Mouse (Mus musculus) heart, postnatal 0 days (tissue): ENCODE measurements around the gene Rnf19b. TPM values are rescaled to one million over a fixed set of nuclear protein-coding genes. Genes with fewer than 3 reads are reported as not detected.

Experiments
- ATAC-seq: fragments of 200-750 bp; cut with Nextera tagmentation; 2 replicates; pipeline ENCODE4 v1.8.0; 2017; ENCODE audit warnings: low read depth, moderate number of reproducible peaks, moderate library complexity; ENCODE audit not compliant: insufficient read depth
- DNase-seq: peaks from one replicate; pipeline ENCODE4 v3.0.0-alpha.2; 2016; ENCODE audit warnings: low spot score
- H3K27ac ChIP-seq: fragments of 300-500 bp; sonication (generic); 2 replicates; pipeline ENCODE4 v1.5.1; 2014; ENCODE audit warnings: low read depth, mild to moderate bottlenecking
- H3K27me3 ChIP-seq: fragments of 300-500 bp; sonication (generic); 2 replicates; pipeline ENCODE4 v1.6.1; 2014; ENCODE audit warnings: low read length, mixed read lengths; ENCODE audit not compliant: control insufficient read depth, insufficient read depth
- H3K36me3 ChIP-seq: fragments of 300-500 bp; sonication (generic); replicated peaks from 2 replicates; pipeline ENCODE4 v1.6.1; 2014; ENCODE audit warnings: low read length, mixed read lengths; ENCODE audit not compliant: control insufficient read depth, insufficient read depth
- H3K4me1 ChIP-seq: fragments of 300-500 bp; sonication (generic); 2 replicates; pipeline ENCODE4 v1.6.1; 2014; ENCODE audit warnings: antibody characterized with exemption; ENCODE audit not compliant: control insufficient read depth, insufficient read depth
- H3K4me2 ChIP-seq: fragments of 300-500 bp; sonication (generic); 2 replicates; pipeline ENCODE4 v1.6.1; 2014; ENCODE audit warnings: low read depth, mild to moderate bottlenecking, low read length, moderate library complexity
- H3K4me3 ChIP-seq: fragments of 300-500 bp; sonication (generic); 2 replicates; pipeline ENCODE4 v1.5.1; 2014; ENCODE audit warnings: low read depth, low read length
- H3K9ac ChIP-seq: fragments of 300-500 bp; sonication (generic); replicated peaks from 2 replicates; pipeline ENCODE4 v1.6.1; 2014; ENCODE audit warnings: low read depth, low read length, mixed read lengths
- H3K9me3 ChIP-seq: fragments of 300-500 bp; sonication (generic); replicated peaks from 2 replicates; pipeline ENCODE4 v1.6.1; 2016; ENCODE audit warnings: low read length; ENCODE audit not compliant: control insufficient read depth
- CTCF ChIP-seq: IDR thresholded peaks from 2 replicates; pipeline ENCODE4 v1.5.1; 2016; ENCODE audit warnings: antibody characterized with exemption, control low read depth, low read depth
- EP300 ChIP-seq: IDR thresholded peaks from 2 replicates; pipeline ENCODE4 v1.6.1; 2016; ENCODE audit warnings: antibody characterized with exemption, low read depth
- WGBS: fragments of 180-500 bp; shearing (Covaris S2); extraction: QIAGEN DNeasy Blood & Tissue Kit; methylation state at CpG from one replicate; pipeline ENCODE4 v1.1.7; 2014; 5-methylcytosine and 5-hydroxymethylcytosine counted together
- polyA plus RNA-seq: library from polyadenylated mRNA; unstranded; fragments of >200 nt; fragmentation: Nextera tagmentation; extraction: Ambion mirVana; gene quantifications from 2 replicates; pipeline ENCODE4 v1.2.1, GENCODE M21; 2015
- total RNA-seq: library from RNA; depleted of rRNA; stranded (reverse); fragments of >200 nt; gene quantifications from 2 replicates; pipeline ENCODE4 v1.2.3, GENCODE M21; 2014; ENCODE audit warnings: low replicate concordance; rRNA removed

Rnf19b gene
- total and polyA plus RNA-seq, 2 experiments from 2014 or later, result 7.2 to 46.0 TPM

GRCm38 (mm10) chr4:129130149-129130548 is 72.1 kb downstream of the Rnf19b start:
- Histone ChIP-seq H3K27me3 (peaks cover 25% of the 10 kb centered on the region), H3K36me3 (no peaks in the 10 kb centered on the region), H3K4me3 (no peak overlapping the region), H3K4me2 (no peak overlapping the region), H3K4me1 (0 out of 2 replicates have a peak, but pooled peaks cover 3% of the 10 kb centered on the region), H3K9ac (no peak overlapping the region), H3K27ac (no peak overlapping the region), H3K9me3 (no peaks in the 10 kb centered on the region)
- DNase-seq (no peak), ATAC-seq (no peak)
- 3% methylated on average over 8 of the region's 8 CpGs for WGBS
- TF ChIP-seq CTCF (peak; percentile 58), EP300 (no peak)

- TF ChIP-seq EP300 (no peak), CTCF (no peak)
- WGBS, result 5% methylated on average over 16 of the region's 17 CpGs
- 0 out of 2 replicates have a peak, but pooled peaks cover 3% of the 10 kb centered on the region for H3K4me1 ChIP-seq
- no peaks in the 10 kb centered on the region for H3K9me3 ChIP-seq
- peak overlapping the region; percentile 11; the same call in 1 of the 2 replicates for H3K4me3 ChIP-seq
- H3K27ac ChIP-seq, result no peak overlapping the region
- peak overlapping the region; percentile 28; the same call in 1 of the 2 replicates for H3K4me2 ChIP-seq
- peaks cover 18% of the 10 kb centered on the region for H3K27me3 ChIP-seq
- no peak overlapping the region for H3K9ac ChIP-seq
- no peak for ATAC-seq
- no peak for DNase-seq
- H3K36me3 ChIP-seq, result no peaks in the 10 kb centered on the region
These were observed 72.8 kb downstream of the Rnf19b start for GRCm38 (mm10) chr4:129130755-129131303.

DNA sequence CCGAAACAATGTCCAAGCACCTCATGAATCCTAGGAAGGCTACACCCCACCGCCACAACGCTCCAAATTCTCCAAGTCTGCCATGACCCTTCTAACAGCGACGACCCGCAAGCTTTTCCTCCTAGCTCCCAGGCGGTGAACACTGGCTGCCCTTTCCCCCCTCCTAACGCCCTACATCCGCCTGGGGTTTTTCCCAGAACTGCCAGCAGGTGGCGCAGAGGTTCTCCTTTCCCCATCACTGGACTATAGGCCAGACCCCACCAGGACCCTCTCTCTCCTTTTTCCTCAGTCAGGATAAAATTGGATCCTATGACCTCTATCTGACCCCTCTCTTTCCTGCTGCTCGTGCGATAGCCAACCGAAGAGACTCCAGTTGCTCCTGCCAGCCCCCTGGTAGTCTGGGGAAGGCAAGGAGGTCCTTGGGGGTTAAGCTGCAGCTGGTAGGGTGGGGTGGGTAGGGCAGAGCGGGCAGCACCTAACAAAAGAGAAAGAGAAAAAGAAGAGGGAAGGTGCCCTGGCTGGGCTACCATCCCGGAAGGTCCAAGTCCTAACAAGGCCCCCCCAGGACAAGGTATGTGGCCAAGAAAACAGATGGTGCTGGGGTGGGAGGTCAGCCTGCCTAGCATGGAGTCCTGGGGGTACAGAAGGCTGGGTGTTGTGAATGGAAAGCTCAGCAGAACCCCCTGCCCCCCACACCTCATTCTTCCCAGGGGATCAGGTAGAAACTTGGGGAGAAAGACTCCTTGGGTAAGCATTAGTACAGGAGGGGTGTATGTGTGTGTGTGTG is 76.9 kb downstream of the Rnf19b start:
- ATAC-seq, result 0 out of 2 replicates have a peak, but pooled peaks have one; percentile 34
- H3K4me3 ChIP-seq, result 0 out of 2 replicates have a peak overlapping the region, but pooled peaks have one; percentile 11
- H3K9ac ChIP-seq, result no peak overlapping the region
- no peaks in the 10 kb centered on the region for H3K9me3 ChIP-seq
- DNase-seq, result peak; percentile 65
- peak overlapping the region; percentile 49 for H3K4me2 ChIP-seq
- H3K4me1 ChIP-seq, result peaks cover 10% of the 10 kb centered on the region; the same call in 1 of the 2 replicates
- no peak overlapping the region for H3K27ac ChIP-seq
- peaks cover 16% of the 10 kb centered on the region for H3K27me3 ChIP-seq
- no peaks in the 10 kb centered on the region; the same call in 1 of the 2 replicates for H3K36me3 ChIP-seq
- WGBS, result 11% methylated on average over 15 of the region's 15 CpGs
- peak; percentile 84 for TF ChIP-seq CTCF
- no peak for TF ChIP-seq EP300

Other genes starting within 250 kb of the Rnf19b start
- 0.89 and 1.1 TPM in 2 replicates for gene Trim62, start 174.7 kb upstream of the Rnf19b start, total RNA-seq
- 0.84 and 0.87 TPM in 2 replicates for gene Trim62, start 174.7 kb upstream of the Rnf19b start, polyA plus RNA-seq
- gene Azin2, start 95.8 kb upstream of the Rnf19b start, total RNA-seq, result 4.8 and 7.7 TPM in 2 replicates
- 6.0 and 7.1 TPM in 2 replicates for gene Azin2, start 95.8 kb upstream of the Rnf19b start, polyA plus RNA-seq
- 46.0 and 58.6 TPM in 2 replicates for gene Ak2, start 66.3 kb upstream of the Rnf19b start, total RNA-seq
- 148 and 153 TPM in 2 replicates for gene Ak2, start 66.3 kb upstream of the Rnf19b start, polyA plus RNA-seq
- 1.1 TPM in 1 of 2 replicates, not detected in the other for gene Tmem54, start 47.3 kb downstream of the Rnf19b start, total RNA-seq
- not detected in 2 replicates for gene Tmem54, start 47.3 kb downstream of the Rnf19b start, polyA plus RNA-seq
- not detected in 2 replicates for gene Hpca, start 63.8 kb downstream of the Rnf19b start, total RNA-seq
- 0.16 and 0.25 TPM in 2 replicates for gene Hpca, start 63.8 kb downstream of the Rnf19b start, polyA plus RNA-seq
- gene Fndc5, start 78.7 kb downstream of the Rnf19b start, total RNA-seq, result 41.7 and 71.1 TPM in 2 replicates
- gene Fndc5, start 78.7 kb downstream of the Rnf19b start, polyA plus RNA-seq, result 50.7 and 51.3 TPM in 2 replicates
- 16.0 and 24.5 TPM in 2 replicates for gene S100pbp, start 131.5 kb downstream of the Rnf19b start, total RNA-seq
- gene S100pbp, start 131.5 kb downstream of the Rnf19b start, polyA plus RNA-seq, result 5.9 and 6.9 TPM in 2 replicates
- gene Yars, start 131.5 kb downstream of the Rnf19b start, total RNA-seq, result 24.7 and 27.3 TPM in 2 replicates
- gene Yars, start 131.5 kb downstream of the Rnf19b start, polyA plus RNA-seq, result 30.8 and 31.5 TPM in 2 replicates
- 7.8 and 9.0 TPM in 2 replicates for gene C77080, start 203.1 kb downstream of the Rnf19b start, total RNA-seq
- gene C77080, start 203.1 kb downstream of the Rnf19b start, polyA plus RNA-seq, result 0.77 and 0.78 TPM in 2 replicates
- gene Sync, start 229.3 kb downstream of the Rnf19b start, total RNA-seq, result 1.4 and 1.9 TPM in 2 replicates
- gene Sync, start 229.3 kb downstream of the Rnf19b start, polyA plus RNA-seq, result 3.4 and 3.8 TPM in 2 replicates